Mouse (Mus musculus) E14TG2a.4 (cell line): ENCODE results near the gene Emc8.

Experiments used
- CTCF ChIP-seq: conservative IDR thresholded peaks from 2 replicates; pipeline ENCODE4 v1.5.1; 2014; ENCODE audit warnings: low read length
- POU5F1 ChIP-seq: IDR thresholded peaks from 2 replicates; pipeline ENCODE4 v1.6.1; 2014; ENCODE audit warnings: low read length, borderline replicate concordance

GRCm38 (mm10) chr8:120668374-120668905 is at the start of gene Emc8:
- TF ChIP-seq CTCF (no peak), POU5F1 (no peak)
